Mouse (Mus musculus): ENCODE measurements around the gene Ddx5. TPM values are rescaled to one million over a fixed set of nuclear protein-coding genes. Genes with fewer than 3 reads are reported as not detected.

Ddx5 gene
- 408 and 429 TPM in 2 replicates for polyA plus RNA-seq (2014; fragmentation: Nextera tagmentation; extraction: Ambion mirVana)

- no peaks in the 10 kb centered on the region for H3K9me3 ChIP-seq (ENCODE audit: low read depth, low read length)
- H3K27ac ChIP-seq (ENCODE audit: low read depth) = peak within 1 kb of the TSS; percentile 100
- no peaks in the 10 kb centered on the region for H3K27me3 ChIP-seq (ENCODE audit: insufficient read depth, low read length)
- H3K4me3 ChIP-seq (ENCODE audit: low read depth, low read length) = peak within 1 kb of the TSS; percentile 76
- peaks cover 10% of the 10 kb centered on the region for H3K4me1 ChIP-seq (ENCODE audit: insufficient read depth)
- peak; percentile 98 for DNase-seq
- H3K4me2 ChIP-seq = peak within 1 kb of the TSS; percentile 82
- H3K9ac ChIP-seq = peak within 1 kb of the TSS; percentile 100
- no peak; the same call in 1 of the 2 replicates for TF ChIP-seq CTCF (IDR thresholded peaks at IDR 0.05; ENCODE audit: low read depth)
- H3K36me3 ChIP-seq (ENCODE audit: insufficient read depth) = peaks cover 61% of the 10 kb centered on the region
- ATAC-seq (ENCODE audit: insufficient read depth) = peak; percentile 92
- WGBS = under 1% methylated on average over 58 of the region's 58 CpGs
Observed at GRCm38 (mm10) chr11:106788775-106789459, at the start of gene Ddx5, which contains the start of gene Cep95. Gene Ddx5 (minus strand): TSS chr11:106789185. Gene Cep95 (plus strand): TSS chr11:106789252.

GRCm38 (mm10) chr11:106828079-106828478, 39.1 kb upstream of the Ddx5 start:
- TF ChIP-seq CTCF (IDR thresholded peaks at IDR 0.05; ENCODE audit: low read depth) = no peak
- Histone ChIP-seq H3K4me1 (ENCODE audit: insufficient read depth) (no peaks in the 10 kb centered on the region), H3K4me2 (no peak overlapping the region), H3K27me3 (ENCODE audit: insufficient read depth, low read length) (no peaks in the 10 kb centered on the region), H3K9me3 (ENCODE audit: low read depth, low read length) (no peaks in the 10 kb centered on the region), H3K36me3 (ENCODE audit: insufficient read depth) (peaks cover 74% of the 10 kb centered on the region), H3K9ac (no peak overlapping the region), H3K4me3 (ENCODE audit: low read depth, low read length) (no peak overlapping the region), H3K27ac (ENCODE audit: low read depth) (no peak overlapping the region)
- no peak for ATAC-seq (ENCODE audit: insufficient read depth)
- 96% methylated on average over 7 of the region's 7 CpGs for WGBS
- no peak for DNase-seq

GRCm38 (mm10) chr11:106824403-106824802, 35.4 kb upstream of the Ddx5 start:
- TF ChIP-seq CTCF (IDR thresholded peaks at IDR 0.05; ENCODE audit: low read depth) = no peak
- DNase-seq (no peak), ATAC-seq (ENCODE audit: insufficient read depth) (no peak)
- Histone ChIP-seq H3K27me3 (ENCODE audit: insufficient read depth, low read length) (no peaks in the 10 kb centered on the region), H3K9ac (no peak overlapping the region), H3K27ac (ENCODE audit: low read depth) (no peak overlapping the region), H3K36me3 (ENCODE audit: insufficient read depth) (peaks cover 80% of the 10 kb centered on the region), H3K4me3 (ENCODE audit: low read depth, low read length) (no peak overlapping the region), H3K9me3 (ENCODE audit: low read depth, low read length) (no peaks in the 10 kb centered on the region), H3K4me2 (no peak overlapping the region), H3K4me1 (ENCODE audit: insufficient read depth) (peaks cover 3% of the 10 kb centered on the region; the same call in 1 of the 2 replicates)
- 80% methylated on average over 10 of the region's 10 CpGs for WGBS

- WGBS = 87% methylated on average over 8 of the region's 8 CpGs
- ATAC-seq (ENCODE audit: insufficient read depth) = no peak
Observed at GRCm38 (mm10) chr11:106823741-106824140, 34.8 kb upstream of the Ddx5 start.

GRCm38 (mm10) chr11:106822911-106823310, 33.9 kb upstream of the Ddx5 start:
- Histone ChIP-seq H3K4me3 (ENCODE audit: low read depth, low read length) (no peak overlapping the region), H3K4me2 (no peak overlapping the region), H3K9ac (no peak overlapping the region), H3K4me1 (ENCODE audit: insufficient read depth) (peaks cover 3% of the 10 kb centered on the region; the same call in 1 of the 2 replicates), H3K9me3 (ENCODE audit: low read depth, low read length) (no peaks in the 10 kb centered on the region), H3K27ac (ENCODE audit: low read depth) (no peak overlapping the region), H3K36me3 (ENCODE audit: insufficient read depth) (peaks cover 81% of the 10 kb centered on the region), H3K27me3 (ENCODE audit: insufficient read depth, low read length) (no peaks in the 10 kb centered on the region)
- DNase-seq (no peak), ATAC-seq (ENCODE audit: insufficient read depth) (no peak)
- 85% methylated on average over 5 of the region's 5 CpGs for WGBS
- TF ChIP-seq CTCF (IDR thresholded peaks at IDR 0.05; ENCODE audit: low read depth) = no peak

More at GRCm38 (mm10) chr11:106823741-106824140, 34.8 kb upstream of the Ddx5 start:
- no peak overlapping the region for H3K9ac ChIP-seq
- peaks cover 3% of the 10 kb centered on the region; the same call in 1 of the 2 replicates for H3K4me1 ChIP-seq (ENCODE audit: insufficient read depth)
- H3K36me3 ChIP-seq (ENCODE audit: insufficient read depth) = peaks cover 82% of the 10 kb centered on the region
- DNase-seq = no peak
- no peaks in the 10 kb centered on the region for H3K27me3 ChIP-seq (ENCODE audit: insufficient read depth, low read length)
- TF ChIP-seq CTCF (IDR thresholded peaks at IDR 0.05; ENCODE audit: low read depth) = no peak
- H3K4me3 ChIP-seq (ENCODE audit: low read depth, low read length) = no peak overlapping the region
- H3K4me2 ChIP-seq = no peak overlapping the region
- H3K9me3 ChIP-seq (ENCODE audit: low read depth, low read length) = no peaks in the 10 kb centered on the region
- H3K27ac ChIP-seq (ENCODE audit: low read depth) = no peak overlapping the region

GRCm38 (mm10) chr11:106822491-106822890, 33.5 kb upstream of the Ddx5 start:
- no peak for DNase-seq

GRCm38 (mm10) chr11:106821397-106821796, 32.4 kb upstream of the Ddx5 start:
- Histone ChIP-seq H3K9ac (no peak overlapping the region), H3K36me3 (ENCODE audit: insufficient read depth) (peaks cover 87% of the 10 kb centered on the region), H3K4me2 (no peak overlapping the region), H3K4me1 (ENCODE audit: insufficient read depth) (peaks cover 3% of the 10 kb centered on the region; the same call in 1 of the 2 replicates), H3K27me3 (ENCODE audit: insufficient read depth, low read length) (no peaks in the 10 kb centered on the region), H3K9me3 (ENCODE audit: low read depth, low read length) (no peaks in the 10 kb centered on the region), H3K27ac (ENCODE audit: low read depth) (0 out of 2 replicates have a peak overlapping the region, but pooled peaks have one; percentile 39), H3K4me3 (ENCODE audit: low read depth, low read length) (no peak overlapping the region)
- 75% methylated on average over 6 of the region's 6 CpGs for WGBS
- DNase-seq (no peak), ATAC-seq (ENCODE audit: insufficient read depth) (no peak)
- TF ChIP-seq CTCF (IDR thresholded peaks at IDR 0.05; ENCODE audit: low read depth) = no peak

More at GRCm38 (mm10) chr11:106822491-106822890, 33.5 kb upstream of the Ddx5 start:
- Histone ChIP-seq H3K27me3 (ENCODE audit: insufficient read depth, low read length) (no peaks in the 10 kb centered on the region), H3K4me3 (ENCODE audit: low read depth, low read length) (no peak overlapping the region), H3K4me2 (no peak overlapping the region), H3K9ac (no peak overlapping the region), H3K9me3 (ENCODE audit: low read depth, low read length) (no peaks in the 10 kb centered on the region), H3K36me3 (ENCODE audit: insufficient read depth) (peaks cover 81% of the 10 kb centered on the region), H3K4me1 (ENCODE audit: insufficient read depth) (peaks cover 3% of the 10 kb centered on the region; the same call in 1 of the 2 replicates), H3K27ac (ENCODE audit: low read depth) (no peak overlapping the region)
- no peak for TF ChIP-seq CTCF (IDR thresholded peaks at IDR 0.05; ENCODE audit: low read depth)
- ATAC-seq (ENCODE audit: insufficient read depth) = no peak
- 86% methylated on average over 8 of the region's 8 CpGs for WGBS

Data from lung, embryonic 14.5 days (tissue).